Mouse (Mus musculus): ENCODE data around the gene Prcd.

DNA sequence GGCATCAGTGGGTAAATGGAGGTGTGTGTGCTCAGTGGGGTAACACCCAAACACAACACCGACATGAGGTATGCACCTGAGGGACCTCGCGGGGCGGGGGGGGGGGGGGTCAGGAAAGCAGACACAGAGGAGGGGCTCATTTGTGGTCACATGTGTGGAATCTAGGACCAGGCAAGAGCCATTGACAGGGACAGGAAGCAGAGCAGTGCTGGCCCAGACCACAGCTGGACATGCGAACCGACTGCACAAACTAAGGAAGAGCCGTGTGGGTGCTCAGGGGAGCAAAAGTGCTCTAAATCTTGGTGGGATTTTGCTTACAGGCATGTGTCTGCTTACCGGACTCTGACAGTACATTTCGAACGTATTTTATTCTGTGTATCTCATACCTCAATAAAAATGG is 12.0 kb downstream of the Prcd start:
- TF ChIP-seq CTCF (conservative IDR thresholded peaks at IDR 0.05; ENCODE audit: insufficient read depth, insufficient read length, low read depth, low read length) (no peak), POLR2A (IDR thresholded peaks at IDR 0.05; ENCODE audit: low read depth, low read length) (no peak)

Measured in kidney, adult 2 months (tissue).